Mouse (Mus musculus): ENCODE measurements at regions not wholly inside any gene's neighbourhood (a gene's known extent, or its start where the extent isn't known, plus 50 kb on each side); places are given as distances from the start of the nearest gene placed in this dataset.

- TF ChIP-seq ZNF384 (IDR thresholded peaks at IDR 0.05; ENCODE audit: low read depth, low read length) (no peak), ZC3H11A (IDR thresholded peaks at IDR 0.05; ENCODE audit: borderline replicate concordance, low read depth, low read length) (peak; percentile 23; the same call in 1 of the 2 replicates), CHD2 (IDR thresholded peaks at IDR 0.05; ENCODE audit: low read depth, low read length) (no peak), MAFK (IDR thresholded peaks at IDR 0.05; ENCODE audit: insufficient read depth, low read depth, low read length) (no peak)
Observed at GRCm38 (mm10) chr2:105615891-105616733, 52.6 kb upstream of the Pax6 start.
